Mouse (Mus musculus) kidney, embryonic 16.5 days (tissue): ENCODE data around the gene Avpr1b. TPM values are rescaled to one million over a fixed set of nuclear protein-coding genes. Genes with fewer than 3 reads are reported as not detected.

Source experiments
- ATAC-seq: fragments of 200-750 bp; cut with Nextera tagmentation; 2 replicates; pipeline ENCODE4 v1.8.0; 2017; ENCODE audit warnings: moderate TSS enrichment; ENCODE audit not compliant: low FRiP score, low TSS enrichment
- H3K27ac ChIP-seq: fragments of 300-500 bp; sonication (generic); 2 replicates; pipeline ENCODE4 v1.5.1; 2014; ENCODE audit warnings: low read length
- H3K27me3 ChIP-seq: fragments of 300-500 bp; sonication (generic); 2 replicates; pipeline ENCODE4 v1.6.1; 2014; ENCODE audit warnings: low read length, control low read depth, mixed read lengths; ENCODE audit not compliant: insufficient read depth
- H3K36me3 ChIP-seq: fragments of 300-500 bp; sonication (generic); 2 replicates; pipeline ENCODE4 v1.6.1; 2014; ENCODE audit warnings: low read length, control low read depth, mixed read lengths; ENCODE audit not compliant: insufficient read depth
- H3K4me1 ChIP-seq: fragments of 300-500 bp; sonication (generic); 2 replicates; pipeline ENCODE4 v1.6.1; 2014; ENCODE audit warnings: low read length, control low read depth, mixed read lengths; ENCODE audit not compliant: insufficient read depth
- H3K4me2 ChIP-seq: fragments of 300-500 bp; sonication (generic); replicated peaks from 2 replicates; pipeline ENCODE4 v1.6.1; 2014; ENCODE audit warnings: low read depth, low read length
- H3K4me3 ChIP-seq: fragments of 300-500 bp; sonication (generic); 2 replicates; pipeline ENCODE4 v1.5.1; 2014; ENCODE audit warnings: mild to moderate bottlenecking, low read length
- H3K9ac ChIP-seq: fragments of 300-500 bp; sonication (generic); replicated peaks from 2 replicates; pipeline ENCODE4 v1.6.1; 2014; ENCODE audit warnings: low read length
- H3K9me3 ChIP-seq: fragments of 300-500 bp; sonication (generic); 2 replicates; pipeline ENCODE4 v1.6.1; 2016; ENCODE audit warnings: low read length, control low read depth
- WGBS: fragments of 180-500 bp; shearing (Covaris S2); extraction: QIAGEN DNeasy Blood & Tissue Kit; methylation state at CpG from one replicate; pipeline ENCODE4 v1.1.7; 2014; 5-methylcytosine and 5-hydroxymethylcytosine counted together
- polyA plus RNA-seq: library from polyadenylated mRNA; unstranded; fragments of >200 nt; fragmentation: Nextera tagmentation; extraction: Ambion mirVana; gene quantifications from 2 replicates; pipeline ENCODE4 v1.2.1, GENCODE M21; 2015

Avpr1b gene
- polyA plus RNA-seq, 1 experiment from 2014 or later: not detected

- WGBS: 81% methylated on average over 9 of the region's 9 CpGs
- H3K9ac ChIP-seq: no peak overlapping the region
- H3K27ac ChIP-seq: no peak overlapping the region
- no peaks in the 10 kb centered on the region for H3K36me3 ChIP-seq
- no peaks in the 10 kb centered on the region for H3K4me1 ChIP-seq
- no peaks in the 10 kb centered on the region for H3K27me3 ChIP-seq
- no peak overlapping the region for H3K4me2 ChIP-seq
- no peaks in the 10 kb centered on the region for H3K9me3 ChIP-seq
- no peak overlapping the region for H3K4me3 ChIP-seq
- ATAC-seq: no peak
Measured at GRCm38 (mm10) chr1:131638541-131639421, 39.7 kb downstream of the Avpr1b start.

- Histone ChIP-seq H3K27ac (no peak overlapping the region), H3K27me3 (no peaks in the 10 kb centered on the region), H3K4me1 (no peaks in the 10 kb centered on the region), H3K9ac (no peak overlapping the region), H3K9me3 (no peaks in the 10 kb centered on the region), H3K4me3 (no peak overlapping the region), H3K36me3 (no peaks in the 10 kb centered on the region), H3K4me2 (no peak overlapping the region)
- no peak for ATAC-seq
- 76% methylated on average over 4 of the region's 4 CpGs for WGBS
Measured at GRCm38 (mm10) chr1:131640062-131640461, 41.0 kb downstream of the Avpr1b start.

- H3K4me3 ChIP-seq: no peak overlapping the region
- H3K27ac ChIP-seq: no peak overlapping the region
- H3K27me3 ChIP-seq: no peaks in the 10 kb centered on the region
- H3K4me2 ChIP-seq: no peak overlapping the region
- no peaks in the 10 kb centered on the region for H3K9me3 ChIP-seq
- no peak overlapping the region for H3K9ac ChIP-seq
- H3K36me3 ChIP-seq: no peaks in the 10 kb centered on the region
- 94% methylated on average over 13 of the region's 13 CpGs for WGBS
- ATAC-seq: no peak
- H3K4me1 ChIP-seq: no peaks in the 10 kb centered on the region
Measured at GRCm38 (mm10) chr1:131641565-131641964, 42.5 kb downstream of the Avpr1b start.

GRCm38 (mm10) chr1:131642251-131642650 lies 43.2 kb downstream of the Avpr1b start:
- Histone ChIP-seq H3K4me3 (no peak overlapping the region), H3K36me3 (no peaks in the 10 kb centered on the region), H3K27ac (no peak overlapping the region), H3K27me3 (no peaks in the 10 kb centered on the region), H3K9me3 (no peaks in the 10 kb centered on the region), H3K9ac (no peak overlapping the region), H3K4me1 (no peaks in the 10 kb centered on the region), H3K4me2 (no peak overlapping the region)
- 82% methylated on average over 2 of the region's 2 CpGs for WGBS
- no peak for ATAC-seq

- Histone ChIP-seq H3K36me3 (no peaks in the 10 kb centered on the region), H3K4me3 (no peak overlapping the region), H3K9me3 (no peaks in the 10 kb centered on the region), H3K4me1 (no peaks in the 10 kb centered on the region), H3K4me2 (no peak overlapping the region), H3K27me3 (no peaks in the 10 kb centered on the region), H3K9ac (no peak overlapping the region), H3K27ac (no peak overlapping the region)
- WGBS: 81% methylated on average over 11 of the region's 12 CpGs
- no peak for ATAC-seq
Measured at GRCm38 (mm10) chr1:131652670-131653443, 53.8 kb downstream of the Avpr1b start.

- Histone ChIP-seq H3K9me3 (no peaks in the 10 kb centered on the region), H3K4me2 (no peak overlapping the region), H3K4me1 (peaks cover 6% of the 10 kb centered on the region), H3K9ac (no peak overlapping the region), H3K27ac (no peak overlapping the region), H3K36me3 (no peaks in the 10 kb centered on the region), H3K27me3 (no peaks in the 10 kb centered on the region), H3K4me3 (no peak overlapping the region)
- 75% methylated on average over 6 of the region's 6 CpGs for WGBS
- ATAC-seq: no peak
Measured at GRCm38 (mm10) chr1:131655601-131656000, 56.6 kb downstream of the Avpr1b start.

GRCm38 (mm10) chr1:131657945-131658354 lies 58.9 kb downstream of the Avpr1b start:
- Histone ChIP-seq H3K27me3 (no peaks in the 10 kb centered on the region), H3K9ac (peak overlapping the region; percentile 52), H3K4me2 (peak overlapping the region; percentile 37), H3K4me3 (no peak overlapping the region), H3K9me3 (no peaks in the 10 kb centered on the region), H3K36me3 (no peaks in the 10 kb centered on the region), H3K27ac (peak overlapping the region; percentile 17; the same call in 1 of the 2 replicates), H3K4me1 (peaks cover 6% of the 10 kb centered on the region)
- ATAC-seq: peak; percentile 88
- 0% methylated on average over 11 of the region's 11 CpGs for WGBS

- ATAC-seq: no peak
- H3K4me1 ChIP-seq: peaks cover 6% of the 10 kb centered on the region
- no peak overlapping the region for H3K27ac ChIP-seq
- H3K9ac ChIP-seq: no peak overlapping the region
- no peak overlapping the region for H3K4me3 ChIP-seq
- 77% methylated on average over 5 of the region's 5 CpGs for WGBS
- H3K4me2 ChIP-seq: no peak overlapping the region
- no peaks in the 10 kb centered on the region for H3K27me3 ChIP-seq
- H3K36me3 ChIP-seq: no peaks in the 10 kb centered on the region
- H3K9me3 ChIP-seq: no peaks in the 10 kb centered on the region
Measured at GRCm38 (mm10) chr1:131659512-131660085, 60.6 kb downstream of the Avpr1b start.

- Histone ChIP-seq H3K4me2 (no peak overlapping the region), H3K4me3 (no peak overlapping the region), H3K27me3 (no peaks in the 10 kb centered on the region), H3K27ac (no peak overlapping the region), H3K9me3 (no peaks in the 10 kb centered on the region), H3K4me1 (peaks cover 6% of the 10 kb centered on the region), H3K9ac (no peak overlapping the region), H3K36me3 (no peaks in the 10 kb centered on the region)
- ATAC-seq: no peak
- 84% methylated on average over 2 of the region's 2 CpGs for WGBS
Measured at GRCm38 (mm10) chr1:131660266-131660665, 61.2 kb downstream of the Avpr1b start.
